9 mouse cellular contexts compared by ENCODE assay signal in the genomic region with DNA sequence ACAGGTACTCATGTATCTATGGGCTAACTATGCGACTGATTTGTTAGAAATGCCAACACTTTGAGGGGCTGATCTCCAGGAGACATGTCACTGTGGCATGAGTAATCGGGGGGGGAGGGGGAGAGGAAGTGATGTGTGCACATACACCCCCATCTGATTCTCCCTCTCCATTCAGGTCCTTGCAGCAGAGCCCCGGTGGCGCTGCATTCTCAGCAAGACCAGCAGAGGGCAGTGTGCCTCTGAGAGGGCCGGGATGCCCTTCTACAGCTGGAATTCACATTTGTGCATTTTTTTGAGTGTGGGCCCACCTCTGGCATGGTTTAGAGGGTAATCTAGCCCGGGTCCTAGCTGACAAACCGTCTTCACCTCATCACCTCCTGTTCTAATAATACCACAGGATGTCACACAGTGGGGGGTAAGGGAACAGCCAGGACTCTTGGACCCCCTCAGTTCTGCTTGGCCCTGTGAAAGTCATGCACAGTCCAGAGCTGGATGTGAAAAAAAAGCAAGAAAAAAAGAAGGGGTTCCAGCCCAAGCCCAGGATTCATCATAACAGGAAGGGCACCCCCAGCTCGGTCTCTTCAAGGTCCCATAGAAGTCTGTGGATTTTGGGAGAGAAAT.
DNase-seq lines count a peak whose midpoint lies in the region; ATAC-seq and TF ChIP-seq lines count a peak whose summit lies in the region.
"Had no signal": no experiment of that assay in that cellular context is flagged by ENCODE, and none has a peak within 500 bp of the region (broad histone marks: within the 10 kb centered on the region; RNA-seq: fewer than 3 reads in every experiment).

No protein-coding gene starts in this region.

- no peaks in the 10 kb centered on the region for H3K36me3 ChIP-seq in heart, postnatal 0 days (replicated peaks; ENCODE audit: control insufficient read depth, insufficient read depth, low read length)
- H3K36me3 ChIP-seq: embryonic facial prominence, embryonic 15.5 days had no signal

- WGBS in heart, postnatal 0 days: 18% methylated on average over 8 of the region's 8 CpGs

- TF ChIP-seq EP300 in heart, postnatal 0 days (IDR thresholded peaks at IDR 0.05; ENCODE audit: low read depth): no peak

- TF ChIP-seq POLR2A in embryonic fibroblast, embryonic 13.5 days (IDR thresholded peaks at IDR 0.05; ENCODE audit: low read depth, low read length): no peak

- TF ChIP-seq CTCF in embryonic fibroblast, embryonic 13.5 days (IDR thresholded peaks at IDR 0.05; ENCODE audit: borderline replicate concordance, insufficient read depth, low read length): peak; percentile 94
- TF ChIP-seq CTCF in heart, postnatal 0 days (IDR thresholded peaks at IDR 0.05; ENCODE audit: low read depth): peak; percentile 92

- H3K9me3 ChIP-seq in heart, postnatal 0 days (replicated peaks; ENCODE audit: control insufficient read depth, low read length): no peaks in the 10 kb centered on the region
- H3K9me3 ChIP-seq: embryonic facial prominence, embryonic 15.5 days had no signal

- H3K27me3 ChIP-seq in heart, postnatal 0 days (ENCODE audit: control insufficient read depth, insufficient read depth, low read length): no peaks in the 10 kb centered on the region

- no peak overlapping the region for H3K27ac ChIP-seq in embryonic fibroblast, embryonic 13.5 days (ENCODE audit: insufficient read depth, low read length)
- no peak overlapping the region for H3K27ac ChIP-seq in heart, postnatal 0 days (ENCODE audit: low read depth)
- H3K27ac ChIP-seq: embryonic facial prominence, embryonic 15.5 days had no signal

- H3K9ac ChIP-seq in heart, postnatal 0 days (replicated peaks; ENCODE audit: low read depth, low read length): no peak overlapping the region
- H3K9ac ChIP-seq: embryonic facial prominence, embryonic 15.5 days had no signal

- no peak overlapping the region for H3K4me3 ChIP-seq in embryonic fibroblast, embryonic 13.5 days (ENCODE audit: insufficient read depth, low read length)
- no peak overlapping the region for H3K4me3 ChIP-seq in heart, postnatal 0 days (ENCODE audit: low read depth, low read length)
- H3K4me3 ChIP-seq: embryonic facial prominence, embryonic 15.5 days had no signal

- no peak overlapping the region for H3K4me2 ChIP-seq in heart, postnatal 0 days (ENCODE audit: low read depth, low read length)
- H3K4me2 ChIP-seq: embryonic facial prominence, embryonic 15.5 days had no signal

- peak; percentile 7 for DNase-seq in CD4-positive helper T cell, adult 2 months (ENCODE audit: low read depth, low spot score)
- DNase-seq in adrenal gland, postnatal 36 days: peak; percentile 82 to 88
- DNase-seq in heart, postnatal 0 days (ENCODE audit: low spot score): peak; percentile 25
- peak; percentile 91 to 93 for DNase-seq in kidney, postnatal 4 days
- DNase-seq in lung, adult 18-20 months: peak; percentile 40 to 48
- DNase-seq in retina, adult 2 months (ENCODE audit: low read depth, low spot score): peak; percentile 34
- peak; percentile 75 for DNase-seq in urinary bladder, postnatal 25 days (ENCODE audit: low spot score)

- no peaks in the 10 kb centered on the region for H3K4me1 ChIP-seq in embryonic fibroblast, embryonic 13.5 days (ENCODE audit: control insufficient read depth, insufficient read depth, low read length)
- H3K4me1 ChIP-seq in heart, postnatal 0 days (ENCODE audit: control insufficient read depth, insufficient read depth): 0 out of 2 replicates have a peak, but pooled peaks cover 8% of the 10 kb centered on the region

- 0 out of 2 replicates have a peak, but pooled peaks have one; percentile 43 for ATAC-seq in heart, postnatal 0 days (ENCODE audit: insufficient read depth, low read depth)

Comparison
In these comparisons a context has a peak if more than half of its experiments do, and no peak if none do; other contexts are left out.
1. DNase-seq: peak in every context shown above with its lines; median percentile 92 in kidney, postnatal 4 days; 85 in adrenal gland, postnatal 36 days; 75 in urinary bladder, postnatal 25 days; 44 in lung, adult 18-20 months; 34 in retina, adult 2 months; 25 in heart, postnatal 0 days; 7 in CD4-positive helper T cell, adult 2 months.